Comparison of ENCODE assay signal across 11 mouse cellular contexts in genomic region chr17:29732522-29732921, GRCm38 (mm10).
"Had no signal": no experiment of that assay in that cellular context is flagged by ENCODE, and none has a peak within 500 bp of the region (broad histone marks: within the 10 kb centered on the region; RNA-seq: fewer than 3 reads in every experiment).

No protein-coding gene starts in this region.

- H3K36me3 ChIP-seq: limb, embryonic 13.5 days; midbrain, embryonic 13.5 days; neural tube, embryonic 12.5 days had no signal

- H3K4me3 ChIP-seq: limb, embryonic 13.5 days; midbrain, embryonic 13.5 days; myocyte; neural tube, embryonic 12.5 days had no signal

- H3K9ac ChIP-seq: limb, embryonic 13.5 days; liver, embryonic 14.5 days; midbrain, embryonic 13.5 days; neural tube, embryonic 12.5 days had no signal

- H3K9me3 ChIP-seq: limb, embryonic 13.5 days; midbrain, embryonic 13.5 days; neural tube, embryonic 12.5 days had no signal

- DNase-seq: kidney, postnatal 36 days; lung, adult 18-20 months; right cerebral cortex, postnatal 4 days; spleen, adult 18-20 months; thymus, postnatal 36 days had no signal

- H3K27me3 ChIP-seq: limb, embryonic 13.5 days; midbrain, embryonic 13.5 days; neural tube, embryonic 12.5 days had no signal

- H3K4me2 ChIP-seq: limb, embryonic 13.5 days; midbrain, embryonic 13.5 days; neural tube, embryonic 12.5 days had no signal

- ATAC-seq: midbrain, embryonic 13.5 days had no signal

- H3K27ac ChIP-seq: kidney, postnatal 0 days; limb, embryonic 13.5 days; liver, embryonic 14.5 days; neural tube, embryonic 12.5 days had no signal
